ENCODE assay signal across 8 mouse cellular contexts in the genomic region with DNA sequence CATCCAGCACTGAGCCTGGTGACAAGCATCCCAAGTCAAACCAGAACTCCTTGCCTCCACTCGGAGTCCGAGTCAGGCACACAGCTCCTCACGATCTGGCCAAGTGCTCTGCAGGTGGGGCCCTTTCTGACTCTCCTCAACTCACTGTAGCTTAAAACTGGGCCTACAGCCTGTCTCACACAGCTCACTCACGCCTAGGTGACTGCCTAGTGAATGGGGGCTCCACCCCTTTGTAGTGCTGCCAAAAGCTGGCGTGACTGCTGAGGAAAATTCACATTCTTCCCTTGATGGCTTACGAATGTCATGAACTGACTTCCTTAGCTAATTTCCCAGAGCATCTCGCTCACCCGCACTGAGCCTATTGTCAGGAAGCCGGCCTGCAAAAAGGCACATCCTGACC. TPM values are rescaled to one million over a fixed set of nuclear protein-coding genes. Genes with fewer than 3 reads are reported as not detected.
DNase-seq lines count a peak whose midpoint lies in the region; ATAC-seq lines count a peak whose summit lies in the region.

No protein-coding gene starts in this region.

- DNase-seq in CD4-positive, CD25-positive, alpha-beta regulatory T cell, adult 2 months (ENCODE audit: low read depth, low spot score) = peak; percentile 24
- peak; percentile 59 for DNase-seq in A20 (ENCODE audit: low read depth, low spot score)
- DNase-seq in intestine, embryonic 14.5 days (ENCODE audit: low spot score) = peak; percentile 59
- peak; percentile 78 for DNase-seq in lung, postnatal 14 days
- DNase-seq in yolk sac, embryonic 10.5 days (ENCODE audit: low spot score) = no peak
- DNase-seq in spleen, postnatal 10 days (ENCODE audit: low spot score in 2 of 2) = no peak

- no peak overlapping the region for H3K4me2 ChIP-seq in forebrain, embryonic 15.5 days (replicated peaks)
- no peak overlapping the region for H3K4me2 ChIP-seq in intestine, embryonic 14.5 days (ENCODE audit: low read length)

- H3K9ac ChIP-seq in forebrain, embryonic 15.5 days (replicated peaks) = no peak overlapping the region
- H3K9ac ChIP-seq in intestine, embryonic 14.5 days (ENCODE audit: low read length) = no peak overlapping the region

- H3K4me1 ChIP-seq in forebrain, embryonic 15.5 days = peaks cover 32% of the 10 kb centered on the region
- H3K4me1 ChIP-seq in intestine, embryonic 14.5 days (replicated peaks; ENCODE audit: control insufficient read depth, insufficient read depth, low read length) = peaks cover 30% of the 10 kb centered on the region

- peak overlapping the region; percentile 40; the same call in 1 of the 2 replicates for H3K27ac ChIP-seq in forebrain, embryonic 15.5 days (replicated peaks)
- H3K27ac ChIP-seq in intestine, embryonic 14.5 days (ENCODE audit: low read depth) = peak overlapping the region; percentile 39; the same call in 1 of the 2 replicates

- no peaks in the 10 kb centered on the region for H3K9me3 ChIP-seq in forebrain, embryonic 15.5 days
- H3K9me3 ChIP-seq in intestine, embryonic 14.5 days (ENCODE audit: control insufficient read depth, low read length) = no peaks in the 10 kb centered on the region; the same call in 1 of the 2 replicates

- no peak overlapping the region for H3K4me3 ChIP-seq in forebrain, embryonic 15.5 days
- H3K4me3 ChIP-seq in intestine, embryonic 14.5 days (ENCODE audit: low read depth, low read length) = no peak overlapping the region

- no peaks in the 10 kb centered on the region for H3K36me3 ChIP-seq in forebrain, embryonic 15.5 days
- 0 out of 2 replicates have a peak, but pooled peaks cover 9% of the 10 kb centered on the region for H3K36me3 ChIP-seq in intestine, embryonic 14.5 days (ENCODE audit: control insufficient read depth, insufficient read depth, low read length)

- WGBS in forebrain, embryonic 15.5 days = 23% methylated on average over 9 of the region's 9 CpGs
- WGBS in intestine, embryonic 14.5 days = 43% methylated on average over 9 of the region's 9 CpGs

- no peak for ATAC-seq in CD4-positive, CD25-positive, alpha-beta regulatory T cell, adult 4 months
- peak; percentile 50 for ATAC-seq in forebrain, embryonic 15.5 days (replicated peaks)
- ATAC-seq in intestine, embryonic 14.5 days (replicated peaks; ENCODE audit: low FRiP score, low TSS enrichment, low read depth) = no peak

- H3K27me3 ChIP-seq in forebrain, embryonic 15.5 days = no peaks in the 10 kb centered on the region
- no peaks in the 10 kb centered on the region for H3K27me3 ChIP-seq in intestine, embryonic 14.5 days (replicated peaks; ENCODE audit: control insufficient read depth, insufficient read depth, low read length)

RNA-seq across cellular contexts. Expression of a gene that starts 15.4 kb away (rescaled TPM):
- not detected for polyA plus RNA-seq in CD4-positive, CD25-positive, alpha-beta regulatory T cell, adult 4 months (2017; shearing (Covaris generic))
- polyA plus RNA-seq in forebrain, embryonic 15.5 days (2015; fragmentation: Nextera tagmentation; extraction: Ambion mirVana) = not detected in 2 replicates
- not detected in 2 replicates for polyA plus RNA-seq in intestine, embryonic 14.5 days (2014; fragmentation: Nextera tagmentation; extraction: Ambion mirVana)

RNA-seq across cellular contexts. Expression of a gene that starts 27.7 kb away (rescaled TPM):
- 10 to 100 TPM; 25.6 to 25.8 TPM for polyA plus RNA-seq in CD4-positive, CD25-positive, alpha-beta regulatory T cell, adult 4 months (2017; shearing (Covaris generic))
- polyA plus RNA-seq in forebrain, embryonic 15.5 days (2015; fragmentation: Nextera tagmentation; extraction: Ambion mirVana) = 8.0 TPM in 2 replicates
- 20.5 and 21.7 TPM in 2 replicates for polyA plus RNA-seq in intestine, embryonic 14.5 days (2014; fragmentation: Nextera tagmentation; extraction: Ambion mirVana)

Comparison
In these comparisons a context has a peak if more than half of its experiments do, and no peak if none do; other contexts are left out.
1. DNase-seq: peak in CD4-positive, CD25-positive, alpha-beta regulatory T cell, adult 2 months (single experiment), A20 (single experiment), intestine, embryonic 14.5 days (single experiment) and lung, postnatal 14 days (single experiment); none in yolk sac, embryonic 10.5 days (single experiment) and spleen, postnatal 10 days (0 of 2).